Mouse (Mus musculus) kidney, postnatal 10 days (tissue): ENCODE measurements at regions not wholly inside any gene's neighbourhood (a gene's known extent, or its start where the extent isn't known, plus 50 kb on each side); places are given as distances from the start of the nearest gene placed in this dataset.
"Not testable (repeated sequence)": the region's sequence is repeated elsewhere in the genome, so short reads cannot be mapped to it uniquely, and the experiment has no call there.

ENCODE experiments used
- DNase-seq: peaks from one replicate; pipeline ENCODE4 v3.0.0; 2021; ENCODE audit warnings: mixed read lengths

GRCm38 (mm10) chr16:3334355-3334754 lies 256.5 kb upstream of the Olfr161 start:
- DNase-seq = not testable (repeated sequence)

- DNase-seq = not testable (repeated sequence)
Measured at GRCm38 (mm10) chr16:3343372-3343771, 247.5 kb upstream of the Olfr161 start.

GRCm38 (mm10) chr16:3344725-3345380 lies 246.0 kb upstream of the Olfr161 start:
- DNase-seq = not testable (repeated sequence)

- not testable (repeated sequence) for DNase-seq
Measured at GRCm38 (mm10) chr16:3349382-3349781, 241.5 kb upstream of the Olfr161 start.

GRCm38 (mm10) chr16:3349850-3350547 lies 240.8 kb upstream of the Olfr161 start:
- not testable (repeated sequence) for DNase-seq

GRCm38 (mm10) chr16:3350668-3351507 lies 240.0 kb upstream of the Olfr161 start:
- DNase-seq = not testable (repeated sequence)

GRCm38 (mm10) chr16:3351508-3352046 lies 239.3 kb upstream of the Olfr161 start:
- peak; percentile 76 for DNase-seq
